Mouse (Mus musculus): ENCODE measurements around the gene Smim14.
"Not testable (repeated sequence)": the region's sequence is repeated elsewhere in the genome, so short reads cannot be mapped to it uniquely, and the experiment has no call there.

Smim14 gene

GRCm38 (mm10) chr5:65536751-65537419, at the start of gene Smim14, which contains the start of gene Ube2k:
TSS of gene Smim14 (minus strand) at chr5:65537184.
TSS of gene Ube2k (plus strand) at chr5:65537233.
- DNase-seq (ENCODE audit: low spot score in 2 of 2) = peak; percentile 93 to 94

- no peak for DNase-seq (ENCODE audit: low spot score in 2 of 2)
These were observed 49.3 kb upstream of the Smim14 start for GRCm38 (mm10) chr5:65586291-65586690.

- no peak for DNase-seq (ENCODE audit: low spot score in 2 of 2)
These were observed 41.6 kb upstream of the Smim14 start for GRCm38 (mm10) chr5:65578545-65578944.

- DNase-seq (ENCODE audit: low spot score in 2 of 2) = no peak
These were observed 38.9 kb upstream of the Smim14 start for GRCm38 (mm10) chr5:65575896-65576295.

GRCm38 (mm10) chr5:65574876-65575275, 37.9 kb upstream of the Smim14 start:
- DNase-seq (ENCODE audit: low spot score in 2 of 2) = no peak

GRCm38 (mm10) chr5:65565486-65565885, 28.5 kb upstream of the Smim14 start:
- DNase-seq (ENCODE audit: low spot score in 2 of 2) = no peak

- DNase-seq (ENCODE audit: low spot score in 2 of 2) = no peak
These were observed 24.3 kb upstream of the Smim14 start for GRCm38 (mm10) chr5:65561125-65561893.

GRCm38 (mm10) chr5:65557109-65557508, 20.1 kb upstream of the Smim14 start:
- no peak for DNase-seq (ENCODE audit: low spot score in 2 of 2)

GRCm38 (mm10) chr5:65549677-65550076, 12.7 kb upstream of the Smim14 start:
- no peak for DNase-seq (ENCODE audit: low spot score in 2 of 2)

GRCm38 (mm10) chr5:65544616-65545015, 7.6 kb upstream of the Smim14 start:
- no peak for DNase-seq (ENCODE audit: low spot score in 2 of 2)

- no peak for DNase-seq (ENCODE audit: low spot score in 2 of 2)
These were observed 6.5 kb upstream of the Smim14 start for GRCm38 (mm10) chr5:65543491-65543890.

- no peak for DNase-seq (ENCODE audit: low spot score in 2 of 2)
These were observed 4.9 kb upstream of the Smim14 start for GRCm38 (mm10) chr5:65541889-65542288.

GRCm38 (mm10) chr5:65539786-65540185, 2.8 kb upstream of the Smim14 start:
- DNase-seq (ENCODE audit: low spot score in 2 of 2) = no peak

GRCm38 (mm10) chr5:65538829-65539228, 1.8 kb upstream of the Smim14 start:
- no peak for DNase-seq (ENCODE audit: low spot score in 2 of 2)

- DNase-seq (ENCODE audit: low spot score in 2 of 2) = no peak
These were observed 1.1 kb upstream of the Smim14 start for GRCm38 (mm10) chr5:65538121-65538520.

GRCm38 (mm10) chr5:65537420-65538071, 562 bp upstream of the Smim14 start:
- peak; percentile 50 to 66 for DNase-seq (ENCODE audit: low spot score in 2 of 2)

GRCm38 (mm10) chr5:65536068-65536465, 917 bp downstream of the Smim14 start:
- DNase-seq (ENCODE audit: low spot score in 2 of 2) = not testable (repeated sequence)

GRCm38 (mm10) chr5:65535457-65536067, 1.4 kb downstream of the Smim14 start:
- DNase-seq (ENCODE audit: low spot score in 2 of 2) = no peak

GRCm38 (mm10) chr5:65534496-65534895, 2.5 kb downstream of the Smim14 start:
- DNase-seq (ENCODE audit: low spot score in 2 of 2) = no peak

GRCm38 (mm10) chr5:65531283-65531682, 5.7 kb downstream of the Smim14 start:
- DNase-seq (ENCODE audit: low spot score in 2 of 2) = no peak

GRCm38 (mm10) chr5:65525674-65526443, 11.1 kb downstream of the Smim14 start:
- no peak for DNase-seq (ENCODE audit: low spot score in 2 of 2)
